In the genomic region with DNA sequence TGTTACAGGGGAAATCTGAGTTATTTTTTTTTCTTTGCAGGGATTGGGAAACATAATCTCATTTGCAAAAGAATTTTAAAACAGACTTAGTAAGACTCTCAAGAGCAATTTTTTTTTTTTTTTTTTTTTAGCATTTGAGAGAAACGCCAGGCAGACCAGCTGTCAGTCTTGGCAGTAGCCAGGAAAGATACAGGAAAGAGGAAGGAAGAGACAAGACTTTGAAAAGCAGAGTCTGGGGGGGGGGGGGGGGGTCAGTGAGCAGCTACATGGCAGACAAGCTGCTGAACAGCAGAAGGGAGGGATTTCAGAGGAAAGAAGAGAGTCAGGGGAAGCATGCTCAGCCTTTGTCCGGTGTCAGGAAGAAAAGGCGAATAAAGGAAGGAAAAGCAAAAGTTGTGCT, we compare ENCODE assay signal across 16 mouse cellular contexts.
DNase-seq lines count a peak whose midpoint lies in the region; ATAC-seq lines count a peak whose summit lies in the region.
"Had no signal": no experiment of that assay in that cellular context is flagged by ENCODE, and none has a peak within 500 bp of the region (broad histone marks: within the 10 kb centered on the region; RNA-seq: fewer than 3 reads in every experiment).

No protein-coding gene starts in this region.

- intact Hi-C loops in left cerebral cortex, postnatal 4 days (cut with DNase I): no loop called here
- intact Hi-C loops in left cerebral cortex, postnatal 14 days (cut with DNase I): no loop called here

- no peaks in the 10 kb centered on the region for H3K27me3 ChIP-seq in embryonic facial prominence, embryonic 14.5 days (replicated peaks; ENCODE audit: control insufficient read depth, insufficient read depth, low read length)
- H3K27me3 ChIP-seq in embryonic facial prominence, embryonic 10.5 days (replicated peaks; ENCODE audit: low read depth, poor library complexity, severe bottlenecking): no peaks in the 10 kb centered on the region
- no peaks in the 10 kb centered on the region for H3K27me3 ChIP-seq in heart, embryonic 15.5 days
- H3K27me3 ChIP-seq in stomach, embryonic 14.5 days (ENCODE audit: control insufficient read depth, insufficient read depth, low read length): no peaks in the 10 kb centered on the region
- H3K27me3 ChIP-seq: embryonic facial prominence, embryonic 15.5 days; hindbrain, embryonic 12.5 days had no signal

- H3K36me3 ChIP-seq in embryonic facial prominence, embryonic 14.5 days (ENCODE audit: control insufficient read depth, insufficient read depth, low read length): no peaks in the 10 kb centered on the region
- H3K36me3 ChIP-seq in embryonic facial prominence, embryonic 10.5 days (replicated peaks): no peaks in the 10 kb centered on the region
- H3K36me3 ChIP-seq in heart, embryonic 15.5 days: no peaks in the 10 kb centered on the region
- no peaks in the 10 kb centered on the region for H3K36me3 ChIP-seq in stomach, embryonic 14.5 days (ENCODE audit: control insufficient read depth, insufficient read depth, low read length)
- H3K36me3 ChIP-seq: embryonic facial prominence, embryonic 15.5 days; hindbrain, embryonic 12.5 days; midbrain, embryonic 10.5 days had no signal

- no peak for DNase-seq in embryonic facial prominence, embryonic 14.5 days (ENCODE audit: low spot score)
- DNase-seq in embryonic facial prominence, embryonic 10.5 days (ENCODE audit: low spot score): no peak
- DNase-seq in left cerebral cortex, postnatal 4 days: peak; percentile 18
- DNase-seq in left cerebral cortex, postnatal 14 days (ENCODE audit: low spot score in 2 of 2): no peak
- DNase-seq in urinary bladder, postnatal 36 days (ENCODE audit: low spot score in 2 of 2): no peak
- no peak for DNase-seq in adrenal gland, postnatal 10 days
- DNase-seq: cerebellum, postnatal 36 days; gastrocnemius, postnatal 10 days; kidney, adult 2 months; layer of hippocampus, adult 9-11 months; thymus, adult 18-20 months had no signal

- ATAC-seq in embryonic facial prominence, embryonic 14.5 days (ENCODE audit: low read depth): no peak
- no peak for ATAC-seq in heart, embryonic 15.5 days (replicated peaks; ENCODE audit: insufficient number of reproducible peaks, insufficient read depth, low FRiP score, low read depth)
- no peak for ATAC-seq in stomach, embryonic 14.5 days (ENCODE audit: insufficient number of reproducible peaks, insufficient read depth, low FRiP score, low read depth)

- no peaks in the 10 kb centered on the region for H3K9me3 ChIP-seq in embryonic facial prominence, embryonic 14.5 days (ENCODE audit: control insufficient read depth, low read length)
- H3K9me3 ChIP-seq in embryonic facial prominence, embryonic 10.5 days: no peaks in the 10 kb centered on the region
- H3K9me3 ChIP-seq in heart, embryonic 15.5 days (replicated peaks): no peaks in the 10 kb centered on the region
- H3K9me3 ChIP-seq in stomach, embryonic 14.5 days (ENCODE audit: control insufficient read depth, low read depth, low read length): no peaks in the 10 kb centered on the region
- H3K9me3 ChIP-seq: embryonic facial prominence, embryonic 15.5 days; hindbrain, embryonic 12.5 days; midbrain, embryonic 10.5 days had no signal

- WGBS in embryonic facial prominence, embryonic 14.5 days: 31% methylated on average over 3 of the region's 3 CpGs
- WGBS in embryonic facial prominence, embryonic 10.5 days: 41% methylated on average over 3 of the region's 3 CpGs
- 19% methylated on average over 3 of the region's 3 CpGs for WGBS in heart, embryonic 15.5 days
- WGBS in stomach, embryonic 14.5 days: 15% methylated on average over 3 of the region's 3 CpGs

- no peak overlapping the region for H3K9ac ChIP-seq in embryonic facial prominence, embryonic 14.5 days (ENCODE audit: low read depth, low read length)
- no peak overlapping the region for H3K9ac ChIP-seq in heart, embryonic 15.5 days
- H3K9ac ChIP-seq in stomach, embryonic 14.5 days (replicated peaks; ENCODE audit: low read depth, low read length): no peak overlapping the region
- H3K9ac ChIP-seq: embryonic facial prominence, embryonic 15.5 days; hindbrain, embryonic 12.5 days had no signal

- H3K4me3 ChIP-seq in embryonic facial prominence, embryonic 14.5 days (ENCODE audit: low read depth, low read length): no peak overlapping the region
- no peak overlapping the region for H3K4me3 ChIP-seq in embryonic facial prominence, embryonic 10.5 days
- no peak overlapping the region for H3K4me3 ChIP-seq in heart, embryonic 15.5 days
- H3K4me3 ChIP-seq in stomach, embryonic 14.5 days (ENCODE audit: low read depth, low read length): no peak overlapping the region
- H3K4me3 ChIP-seq: embryonic facial prominence, embryonic 15.5 days; hindbrain, embryonic 12.5 days; midbrain, embryonic 10.5 days had no signal

- H3K4me2 ChIP-seq in embryonic facial prominence, embryonic 14.5 days (ENCODE audit: low read depth, low read length): 0 out of 2 replicates have a peak overlapping the region, but pooled peaks have one; percentile 7
- H3K4me2 ChIP-seq in heart, embryonic 15.5 days: 0 out of 2 replicates have a peak overlapping the region, but pooled peaks have one; percentile 16
- H3K4me2 ChIP-seq in stomach, embryonic 14.5 days (replicated peaks; ENCODE audit: low read depth, low read length): peak overlapping the region; percentile 14; the same call in 1 of the 2 replicates
- H3K4me2 ChIP-seq: embryonic facial prominence, embryonic 15.5 days; hindbrain, embryonic 12.5 days had no signal

- H3K4me1 ChIP-seq in embryonic facial prominence, embryonic 14.5 days (ENCODE audit: control insufficient read depth, insufficient read depth, low read length): no peaks in the 10 kb centered on the region
- H3K4me1 ChIP-seq in embryonic facial prominence, embryonic 10.5 days: peaks cover 17% of the 10 kb centered on the region
- peaks cover 13% of the 10 kb centered on the region for H3K4me1 ChIP-seq in heart, embryonic 15.5 days (replicated peaks)
- peaks cover 8% of the 10 kb centered on the region for H3K4me1 ChIP-seq in stomach, embryonic 14.5 days (ENCODE audit: control insufficient read depth, insufficient read depth, low read length)

- H3K27ac ChIP-seq in embryonic facial prominence, embryonic 14.5 days (replicated peaks; ENCODE audit: low read depth, low read length): no peak overlapping the region
- no peak overlapping the region for H3K27ac ChIP-seq in embryonic facial prominence, embryonic 10.5 days (replicated peaks)
- no peak overlapping the region for H3K27ac ChIP-seq in heart, embryonic 15.5 days
- H3K27ac ChIP-seq in stomach, embryonic 14.5 days (ENCODE audit: low read length): peak overlapping the region; percentile 27; the same call in 1 of the 2 replicates
- H3K27ac ChIP-seq: embryonic facial prominence, embryonic 15.5 days; hindbrain, embryonic 12.5 days had no signal
